Mouse (Mus musculus): ENCODE data around the gene Jak1. TPM values are rescaled to one million over a fixed set of nuclear protein-coding genes. Genes with fewer than 3 reads are reported as not detected.

Jak1 gene
- polyA plus RNA-seq (2017; shearing (Covaris generic)), result 322 TPM

DNA sequence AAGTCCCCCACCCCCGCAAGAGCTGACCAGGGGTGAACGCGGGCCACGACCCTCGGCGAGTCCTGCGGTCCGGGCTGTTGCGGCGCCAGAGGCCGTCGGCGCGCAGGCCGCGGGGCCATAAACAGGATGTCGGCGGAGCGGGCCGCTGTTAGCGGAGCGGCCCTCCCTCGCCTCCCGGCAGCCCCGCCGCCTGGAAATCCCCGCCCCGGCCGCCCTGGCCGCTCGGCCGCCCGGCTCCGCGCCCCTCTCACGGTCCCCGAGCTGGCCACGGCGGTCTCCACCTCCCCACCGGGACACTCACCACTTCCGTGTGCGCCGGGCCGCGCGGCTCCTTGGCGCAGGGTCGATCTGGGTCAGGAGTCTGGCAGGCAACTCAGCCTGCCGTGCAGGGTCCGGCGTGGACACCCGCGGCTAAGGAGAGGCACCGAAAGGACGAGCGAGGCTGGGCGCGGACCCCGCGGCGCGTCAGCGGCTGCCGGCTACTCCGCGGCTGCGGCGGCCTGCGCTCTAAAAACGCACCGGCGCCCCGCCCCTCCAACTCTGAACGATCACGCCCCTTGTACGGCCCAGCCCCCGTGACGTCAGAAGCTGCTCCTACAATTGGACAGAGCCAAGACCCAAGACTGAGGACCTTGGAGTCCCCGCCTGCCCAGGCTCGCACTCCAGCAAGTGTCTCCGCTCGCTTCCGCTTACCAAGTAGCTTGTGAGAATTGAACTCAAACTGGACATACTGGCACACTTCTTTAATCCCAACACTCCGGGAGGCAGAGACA lies at the start of gene Jak1:
Gene Jak1 (minus strand): TSS at position 542 of the 773 bp plus-strand sequence.

Other genes with a start within 250 kb of the Jak1 start
- gene Gm10577, start 244.6 kb downstream of the Jak1 start, polyA plus RNA-seq (2017; shearing (Covaris generic)), result not detected
- 1.8 TPM for gene Raver2, start 196.3 kb downstream of the Jak1 start, polyA plus RNA-seq (2017; shearing (Covaris generic))
- 0.55 TPM for gene Ak4, start 154.0 kb upstream of the Jak1 start, polyA plus RNA-seq (2017; shearing (Covaris generic))
- 1.4 TPM for gene Dnajc6, start 231.4 kb upstream of the Jak1 start, polyA plus RNA-seq (2017; shearing (Covaris generic))

Data from CD4-positive, CD25-positive, alpha-beta regulatory T cell, adult 9 weeks (primary cell).